Mouse (Mus musculus) lung, embryonic 15.5 days (tissue): ENCODE data around the gene Ctsc. TPM values are rescaled to one million over a fixed set of nuclear protein-coding genes. Genes with fewer than 3 reads are reported as not detected.

Experiments used
- ATAC-seq: fragments of 200-750 bp; cut with Nextera tagmentation; 2 replicates; pipeline ENCODE4 v1.8.0; 2017; ENCODE audit warnings: moderate number of reproducible peaks, borderline replicate concordance; ENCODE audit not compliant: low FRiP score, low TSS enrichment; ENCODE audit errors: extremely low read depth
- H3K27ac ChIP-seq: fragments of 300-500 bp; sonication (generic); 2 replicates; pipeline ENCODE4 v1.5.1; 2015; ENCODE audit warnings: moderate library complexity, mild to moderate bottlenecking, inconsistent platforms
- H3K27me3 ChIP-seq: fragments of 300-500 bp; sonication (generic); 2 replicates; pipeline ENCODE4 v1.6.1; 2015; ENCODE audit warnings: inconsistent platforms
- H3K36me3 ChIP-seq: fragments of 300-500 bp; sonication (generic); 2 replicates; pipeline ENCODE4 v1.6.1; 2015; ENCODE audit warnings: inconsistent platforms
- H3K4me1 ChIP-seq: fragments of 300-500 bp; sonication (generic); 2 replicates; pipeline ENCODE4 v1.6.1; 2015; ENCODE audit warnings: inconsistent platforms
- H3K4me2 ChIP-seq: fragments of 300-500 bp; sonication (generic); 2 replicates; pipeline ENCODE4 v1.6.1; 2015; ENCODE audit warnings: inconsistent platforms, mild to moderate bottlenecking, moderate library complexity
- H3K4me3 ChIP-seq: fragments of 300-500 bp; sonication (generic); 2 replicates; pipeline ENCODE4 v1.5.1; 2015; ENCODE audit warnings: mild to moderate bottlenecking, inconsistent platforms
- H3K9ac ChIP-seq: fragments of 300-500 bp; sonication (generic); 2 replicates; pipeline ENCODE4 v1.6.1; 2015; ENCODE audit warnings: inconsistent platforms
- H3K9me3 ChIP-seq: fragments of 300-500 bp; sonication (generic); 2 replicates; pipeline ENCODE4 v1.6.1; 2016; ENCODE audit warnings: inconsistent platforms
- WGBS: fragments of 180-500 bp; shearing (Covaris S2); methylation state at CpG from one replicate; pipeline ENCODE4 v1.1.7; 2015; 5-methylcytosine and 5-hydroxymethylcytosine counted together
- polyA plus RNA-seq: library from polyadenylated mRNA; unstranded; fragments of >200 nt; fragmentation: Nextera tagmentation; extraction: Ambion mirVana; gene quantifications from 2 replicates; pipeline ENCODE4 v1.2.1, GENCODE M21; 2015

Gene Ctsc
- polyA plus RNA-seq, 1 experiment from 2014 or later, result 136 TPM

GRCm38 (mm10) chr7:88306725-88307124 lies 28.8 kb downstream of the Ctsc start:
- Histone ChIP-seq H3K27ac (no peak overlapping the region), H3K36me3 (peaks cover 11% of the 10 kb centered on the region; the same call in 1 of the 2 replicates), H3K4me2 (no peak overlapping the region), H3K4me3 (no peak overlapping the region), H3K27me3 (no peaks in the 10 kb centered on the region), H3K4me1 (no peaks in the 10 kb centered on the region), H3K9ac (no peak overlapping the region), H3K9me3 (no peaks in the 10 kb centered on the region)
- no peak for ATAC-seq
- 61% methylated on average over 3 of the region's 3 CpGs for WGBS

GRCm38 (mm10) chr7:88310398-88311180 lies 32.7 kb downstream of the Ctsc start:
- Histone ChIP-seq H3K4me2 (no peak overlapping the region), H3K4me1 (0 out of 2 replicates have a peak, but pooled peaks cover 4% of the 10 kb centered on the region), H3K27me3 (no peaks in the 10 kb centered on the region), H3K4me3 (no peak overlapping the region), H3K27ac (no peak overlapping the region), H3K9me3 (no peaks in the 10 kb centered on the region), H3K36me3 (peaks cover 5% of the 10 kb centered on the region; the same call in 1 of the 2 replicates), H3K9ac (no peak overlapping the region)
- WGBS, result 74% methylated on average over 3 of the region's 3 CpGs
- no peak for ATAC-seq

- Histone ChIP-seq H3K9me3 (no peaks in the 10 kb centered on the region), H3K4me2 (no peak overlapping the region), H3K27ac (no peak overlapping the region), H3K4me1 (peaks cover 10% of the 10 kb centered on the region; the same call in 1 of the 2 replicates), H3K27me3 (no peaks in the 10 kb centered on the region), H3K4me3 (no peak overlapping the region), H3K9ac (no peak overlapping the region), H3K36me3 (no peaks in the 10 kb centered on the region)
- no peak for ATAC-seq
- WGBS, result 45% methylated on average over 3 of the region's 3 CpGs
These were observed 38.5 kb downstream of the Ctsc start for GRCm38 (mm10) chr7:88316408-88316807.

GRCm38 (mm10) chr7:88318474-88318873 lies 40.6 kb downstream of the Ctsc start:
- H3K4me2 ChIP-seq, result no peak overlapping the region
- H3K27me3 ChIP-seq, result no peaks in the 10 kb centered on the region
- peaks cover 6% of the 10 kb centered on the region; the same call in 1 of the 2 replicates for H3K4me1 ChIP-seq
- 67% methylated on average over 1 of the region's 1 CpGs for WGBS
- no peak for ATAC-seq
- H3K27ac ChIP-seq, result no peak overlapping the region
- H3K4me3 ChIP-seq, result no peak overlapping the region
- no peak overlapping the region for H3K9ac ChIP-seq
- no peaks in the 10 kb centered on the region for H3K36me3 ChIP-seq
- H3K9me3 ChIP-seq, result no peaks in the 10 kb centered on the region

GRCm38 (mm10) chr7:88318904-88319303 lies 41.0 kb downstream of the Ctsc start:
- no peak for ATAC-seq
- WGBS, result 86% methylated on average over 2 of the region's 2 CpGs
- Histone ChIP-seq H3K4me3 (no peak overlapping the region), H3K9ac (no peak overlapping the region), H3K4me1 (peaks cover 6% of the 10 kb centered on the region; the same call in 1 of the 2 replicates), H3K4me2 (no peak overlapping the region), H3K9me3 (no peaks in the 10 kb centered on the region), H3K27me3 (no peaks in the 10 kb centered on the region), H3K36me3 (no peaks in the 10 kb centered on the region), H3K27ac (no peak overlapping the region)

GRCm38 (mm10) chr7:88319414-88320140 lies 41.7 kb downstream of the Ctsc start:
- WGBS, result 92% methylated on average over 3 of the region's 3 CpGs

GRCm38 (mm10) chr7:88320628-88321336 lies 42.9 kb downstream of the Ctsc start:
- Histone ChIP-seq H3K4me3 (no peak overlapping the region), H3K9ac (no peak overlapping the region), H3K36me3 (no peaks in the 10 kb centered on the region), H3K27ac (no peak overlapping the region), H3K9me3 (no peaks in the 10 kb centered on the region), H3K27me3 (no peaks in the 10 kb centered on the region), H3K4me2 (no peak overlapping the region), H3K4me1 (peaks cover 6% of the 10 kb centered on the region; the same call in 1 of the 2 replicates)
- 53% methylated on average over 12 of the region's 12 CpGs for WGBS
- ATAC-seq, result peak; percentile 76; the same call in 1 of the 2 replicates

More at GRCm38 (mm10) chr7:88319414-88320140, 41.7 kb downstream of the Ctsc start:
- H3K9me3 ChIP-seq, result no peaks in the 10 kb centered on the region
- H3K27me3 ChIP-seq, result no peaks in the 10 kb centered on the region
- H3K27ac ChIP-seq, result no peak overlapping the region
- peaks cover 6% of the 10 kb centered on the region; the same call in 1 of the 2 replicates for H3K4me1 ChIP-seq
- no peak for ATAC-seq
- no peak overlapping the region for H3K9ac ChIP-seq
- H3K4me2 ChIP-seq, result no peak overlapping the region
- no peaks in the 10 kb centered on the region for H3K36me3 ChIP-seq
- no peak overlapping the region for H3K4me3 ChIP-seq

GRCm38 (mm10) chr7:88322431-88322830 lies 44.5 kb downstream of the Ctsc start:
- no peaks in the 10 kb centered on the region for H3K27me3 ChIP-seq
- no peaks in the 10 kb centered on the region for H3K36me3 ChIP-seq
- no peak overlapping the region for H3K9ac ChIP-seq
- WGBS, result 54% methylated on average over 2 of the region's 2 CpGs
- H3K4me3 ChIP-seq, result no peak overlapping the region
- 0 out of 2 replicates have a peak, but pooled peaks cover 4% of the 10 kb centered on the region for H3K4me1 ChIP-seq
- H3K27ac ChIP-seq, result no peak overlapping the region
- ATAC-seq, result no peak
- H3K4me2 ChIP-seq, result no peak overlapping the region
- no peaks in the 10 kb centered on the region for H3K9me3 ChIP-seq

GRCm38 (mm10) chr7:88327495-88327894 lies 49.6 kb downstream of the Ctsc start:
- H3K4me3 ChIP-seq, result no peak overlapping the region
- ATAC-seq, result no peak
- H3K36me3 ChIP-seq, result no peaks in the 10 kb centered on the region
- H3K9ac ChIP-seq, result no peak overlapping the region
- H3K27ac ChIP-seq, result no peak overlapping the region
- no peaks in the 10 kb centered on the region for H3K9me3 ChIP-seq
- H3K4me1 ChIP-seq, result no peaks in the 10 kb centered on the region
- H3K4me2 ChIP-seq, result no peak overlapping the region
- no peaks in the 10 kb centered on the region for H3K27me3 ChIP-seq

- Histone ChIP-seq H3K9me3 (no peaks in the 10 kb centered on the region), H3K27me3 (no peaks in the 10 kb centered on the region), H3K4me2 (no peak overlapping the region), H3K4me1 (no peaks in the 10 kb centered on the region), H3K27ac (no peak overlapping the region), H3K9ac (no peak overlapping the region), H3K36me3 (no peaks in the 10 kb centered on the region), H3K4me3 (no peak overlapping the region)
- ATAC-seq, result no peak
These were observed 65.9 kb downstream of the Ctsc start for GRCm38 (mm10) chr7:88343828-88344227.

- H3K36me3 ChIP-seq, result no peaks in the 10 kb centered on the region
- no peak overlapping the region for H3K27ac ChIP-seq
- no peak for ATAC-seq
- H3K4me1 ChIP-seq, result no peaks in the 10 kb centered on the region
- H3K4me3 ChIP-seq, result no peak overlapping the region
- H3K27me3 ChIP-seq, result no peaks in the 10 kb centered on the region
- H3K9ac ChIP-seq, result no peak overlapping the region
- 67% methylated on average over 1 of the region's 1 CpGs for WGBS
- no peak overlapping the region for H3K4me2 ChIP-seq
- H3K9me3 ChIP-seq, result no peaks in the 10 kb centered on the region
These were observed 68.2 kb downstream of the Ctsc start for GRCm38 (mm10) chr7:88346035-88346434.
